Mouse (Mus musculus) stomach, postnatal 0 days (tissue): ENCODE measurements around the gene Efcab1. TPM values are rescaled to one million over a fixed set of nuclear protein-coding genes. Genes with fewer than 3 reads are reported as not detected.
"Not testable (repeated sequence)": the region's sequence is repeated elsewhere in the genome, so short reads cannot be mapped to it uniquely, and the experiment has no call there.

Experiments
- ATAC-seq: fragments of 200-750 bp; cut with Nextera tagmentation; 2 replicates; pipeline ENCODE4 v1.8.0; 2017; ENCODE audit not compliant: low FRiP score, low TSS enrichment
- DNase-seq: peaks from one replicate; pipeline ENCODE4 v3.0.0-alpha.2; 2016; ENCODE audit warnings: low spot score
- H3K27ac ChIP-seq: fragments of 300-500 bp; sonication (generic); replicated peaks from 2 replicates; pipeline ENCODE4 v1.5.1; 2014; ENCODE audit warnings: mild to moderate bottlenecking, control low read depth
- H3K27me3 ChIP-seq: fragments of 300-500 bp; sonication (generic); 2 replicates; pipeline ENCODE4 v1.6.1; 2014; ENCODE audit warnings: low read length; ENCODE audit not compliant: control insufficient read depth, insufficient read depth
- H3K36me3 ChIP-seq: fragments of 300-500 bp; sonication (generic); 2 replicates; pipeline ENCODE4 v1.6.1; 2014; ENCODE audit warnings: low read length, mixed read lengths; ENCODE audit not compliant: control insufficient read depth, insufficient read depth
- H3K4me1 ChIP-seq: fragments of 300-500 bp; sonication (generic); replicated peaks from 2 replicates; pipeline ENCODE4 v1.6.1; 2014; ENCODE audit warnings: antibody characterized with exemption; ENCODE audit not compliant: control insufficient read depth, insufficient read depth
- H3K4me2 ChIP-seq: fragments of 300-500 bp; sonication (generic); replicated peaks from 2 replicates; pipeline ENCODE4 v1.6.1; 2014; ENCODE audit warnings: low read depth, mild to moderate bottlenecking, control low read depth, moderate library complexity
- H3K4me3 ChIP-seq: fragments of 300-500 bp; sonication (generic); 2 replicates; pipeline ENCODE4 v1.5.1; 2014; ENCODE audit warnings: low read depth, low read length, control low read depth
- H3K9ac ChIP-seq: fragments of 300-500 bp; sonication (generic); 2 replicates; pipeline ENCODE4 v1.6.1; 2014; ENCODE audit warnings: mild to moderate bottlenecking, low read length, control low read depth, mixed read lengths
- H3K9me3 ChIP-seq: fragments of 300-500 bp; sonication (generic); 2 replicates; pipeline ENCODE4 v1.6.1; 2016; ENCODE audit warnings: low read length; ENCODE audit not compliant: control insufficient read depth
- CTCF ChIP-seq: IDR thresholded peaks from 2 replicates; pipeline ENCODE4 v1.5.1; 2016; ENCODE audit warnings: antibody characterized with exemption, low read depth, mild to moderate bottlenecking, moderate library complexity
- EP300 ChIP-seq: optimal IDR thresholded peaks from 2 replicates; pipeline ENCODE3; 2016; ENCODE audit warnings: antibody characterized with exemption
- WGBS: fragments of 180-500 bp; shearing (Covaris S2); extraction: QIAGEN DNeasy Blood & Tissue Kit; methylation state at CpG from one replicate; pipeline ENCODE4 v1.1.7; 2014; 5-methylcytosine and 5-hydroxymethylcytosine counted together
- polyA plus RNA-seq: library from polyadenylated mRNA; unstranded; fragments of >200 nt; fragmentation: Nextera tagmentation; extraction: Ambion mirVana; gene quantifications from 2 replicates; pipeline ENCODE4 v1.2.1, GENCODE M21; 2015

Gene Efcab1
- polyA plus RNA-seq, 1 experiment from 2014 or later = 10.4 TPM

GRCm38 (mm10) chr16:14940898-14941297 lies 34.5 kb downstream of the Efcab1 start:
- Histone ChIP-seq H3K27me3 (no peaks in the 10 kb centered on the region), H3K27ac (peak overlapping the region; percentile 61), H3K36me3 (no peaks in the 10 kb centered on the region), H3K9me3 (no peaks in the 10 kb centered on the region), H3K4me1 (peaks cover 6% of the 10 kb centered on the region; the same call in 1 of the 2 replicates), H3K9ac (no peak overlapping the region), H3K4me2 (0 out of 2 replicates have a peak overlapping the region, but pooled peaks have one; percentile 0), H3K4me3 (no peak overlapping the region)
- WGBS = 26% methylated on average over 3 of the region's 3 CpGs
- ATAC-seq (no peak), DNase-seq (peak; percentile 16)
- TF ChIP-seq CTCF (no peak), EP300 (no peak)

GRCm38 (mm10) chr16:14943530-14943929 lies 37.1 kb downstream of the Efcab1 start:
- 0 out of 2 replicates have a peak, but pooled peaks have one; percentile 10 for TF ChIP-seq CTCF
- peak; percentile 48 for TF ChIP-seq EP300
- Histone ChIP-seq H3K4me1 (0 out of 2 replicates have a peak, but pooled peaks cover 3% of the 10 kb centered on the region), H3K9me3 (no peaks in the 10 kb centered on the region), H3K27ac (no peak overlapping the region), H3K4me3 (no peak overlapping the region), H3K27me3 (no peaks in the 10 kb centered on the region), H3K9ac (no peak overlapping the region), H3K36me3 (no peaks in the 10 kb centered on the region), H3K4me2 (no peak overlapping the region)
- no peak; the same call in 1 of the 2 replicates for ATAC-seq
- WGBS = 73% methylated on average over 2 of the region's 2 CpGs
- DNase-seq = no peak

GRCm38 (mm10) chr16:14947561-14947960 lies 41.2 kb downstream of the Efcab1 start:
- ATAC-seq = not testable (repeated sequence)
- 91% methylated on average over 2 of the region's 2 CpGs for WGBS

GRCm38 (mm10) chr16:14951894-14952293 lies 45.5 kb downstream of the Efcab1 start:
- no peaks in the 10 kb centered on the region for H3K4me1 ChIP-seq
- TF ChIP-seq EP300 (no peak), CTCF (no peak)
- no peaks in the 10 kb centered on the region for H3K36me3 ChIP-seq
- WGBS = 20% methylated on average over 2 of the region's 2 CpGs
- H3K9ac ChIP-seq = no peak overlapping the region
- no peak overlapping the region for H3K27ac ChIP-seq
- ATAC-seq (peak; percentile 77; the same call in 1 of the 2 replicates), DNase-seq (no peak)
- H3K27me3 ChIP-seq = no peaks in the 10 kb centered on the region
- no peak overlapping the region for H3K4me2 ChIP-seq
- H3K4me3 ChIP-seq = no peak overlapping the region
- no peaks in the 10 kb centered on the region for H3K9me3 ChIP-seq

More at GRCm38 (mm10) chr16:14947561-14947960, 41.2 kb downstream of the Efcab1 start:
- not testable (repeated sequence) for H3K36me3 ChIP-seq, H3K4me1 ChIP-seq, H3K4me3 ChIP-seq, DNase-seq, H3K9me3 ChIP-seq, H3K4me2 ChIP-seq, H3K27ac ChIP-seq, H3K9ac ChIP-seq, H3K27me3 ChIP-seq

DNA sequence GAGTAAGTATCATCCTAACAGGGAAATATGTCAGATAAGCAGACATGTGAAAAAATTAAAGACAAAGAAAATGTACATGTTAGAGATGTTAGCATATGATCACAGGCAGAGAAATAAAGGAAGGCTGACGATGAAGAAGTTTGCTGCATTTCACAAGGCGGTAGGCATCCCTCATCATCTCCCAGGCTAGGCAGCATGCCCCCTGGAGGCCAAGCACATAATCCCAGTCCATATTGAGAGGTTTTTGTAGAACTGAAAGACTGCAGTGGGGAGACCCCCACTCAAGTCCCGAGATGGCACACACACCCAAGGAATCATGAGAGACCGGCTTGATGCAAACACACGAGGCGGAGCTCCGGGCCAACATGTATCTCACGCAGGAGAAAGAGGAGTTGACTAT lies 53.3 kb downstream of the Efcab1 start:
- WGBS = 93% methylated on average over 8 of the region's 8 CpGs
- Histone ChIP-seq H3K27ac (no peak overlapping the region), H3K27me3 (no peaks in the 10 kb centered on the region), H3K4me1 (no peaks in the 10 kb centered on the region), H3K9ac (no peak overlapping the region), H3K4me2 (no peak overlapping the region), H3K9me3 (no peaks in the 10 kb centered on the region), H3K36me3 (no peaks in the 10 kb centered on the region), H3K4me3 (no peak overlapping the region)
- DNase-seq = no peak
- no peak for ATAC-seq
- no peak for TF ChIP-seq EP300
- peak; percentile 21; the same call in 1 of the 2 replicates for TF ChIP-seq CTCF

GRCm38 (mm10) chr16:14973696-14974095 lies 67.3 kb downstream of the Efcab1 start:
- Histone ChIP-seq H3K4me3 (no peak overlapping the region), H3K9ac (no peak overlapping the region), H3K27ac (no peak overlapping the region), H3K4me1 (no peaks in the 10 kb centered on the region), H3K36me3 (no peaks in the 10 kb centered on the region), H3K27me3 (no peaks in the 10 kb centered on the region), H3K9me3 (no peaks in the 10 kb centered on the region), H3K4me2 (no peak overlapping the region)
- WGBS = 82% methylated on average over 1 of the region's 1 CpGs
- DNase-seq (no peak), ATAC-seq (no peak)
- no peak for TF ChIP-seq EP300
- no peak for TF ChIP-seq CTCF
